Mouse (Mus musculus) embryo, embryonic 9.5 days (tissue): ENCODE results near the gene Bhlhe23.
A peak's percentile ranks its signal among the peaks of the same experiment; 100 is the strongest.

Experiments used
- DNase-seq: peaks from one replicate; pipeline ENCODE4 v3.0.0-alpha.2; 2017; ENCODE audit errors: extremely low spot score

Gene Bhlhe23

DNA sequence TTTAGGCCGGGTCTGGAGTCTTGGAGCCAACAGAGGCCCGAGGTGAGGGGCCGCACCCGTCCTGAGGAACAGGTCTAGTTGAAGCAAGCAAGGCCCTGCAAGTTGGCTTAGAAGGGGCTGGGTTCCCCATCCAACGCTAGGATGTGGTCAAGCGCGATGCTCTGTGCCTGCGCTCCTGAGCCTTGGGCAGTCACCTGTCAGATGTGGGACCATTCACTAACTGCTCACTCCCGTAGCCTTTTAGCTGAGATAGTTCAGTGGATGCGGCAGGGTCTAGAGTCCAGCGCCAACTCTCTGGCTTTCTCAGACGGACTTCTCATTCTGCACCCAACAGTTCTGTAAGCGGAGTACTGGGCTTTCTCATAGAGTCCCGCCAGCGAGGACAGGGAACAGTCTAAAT, 1.1 kb downstream of the Bhlhe23 start:
- no peak for DNase-seq

DNA sequence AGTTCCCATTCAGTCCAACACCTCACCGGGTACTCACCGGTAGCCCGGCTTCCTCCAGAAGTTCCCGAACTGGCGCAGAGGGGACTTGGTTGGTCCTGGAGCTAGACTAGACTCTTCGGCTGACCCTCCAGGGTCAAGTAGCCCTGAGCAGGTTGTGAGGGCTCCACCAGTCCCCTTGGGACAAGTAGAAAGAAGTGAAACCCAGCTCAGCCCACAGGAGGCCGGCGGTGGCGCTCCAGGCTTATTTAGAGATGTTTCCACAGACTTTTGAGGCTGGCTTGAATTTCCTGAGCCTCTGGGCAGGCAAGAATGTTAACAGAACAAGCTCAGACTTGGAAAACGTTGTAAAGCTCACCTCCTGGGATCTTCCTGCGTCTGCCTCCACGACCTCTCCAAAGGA, 1.5 kb downstream of the Bhlhe23 start:
- DNase-seq, result no peak

DNA sequence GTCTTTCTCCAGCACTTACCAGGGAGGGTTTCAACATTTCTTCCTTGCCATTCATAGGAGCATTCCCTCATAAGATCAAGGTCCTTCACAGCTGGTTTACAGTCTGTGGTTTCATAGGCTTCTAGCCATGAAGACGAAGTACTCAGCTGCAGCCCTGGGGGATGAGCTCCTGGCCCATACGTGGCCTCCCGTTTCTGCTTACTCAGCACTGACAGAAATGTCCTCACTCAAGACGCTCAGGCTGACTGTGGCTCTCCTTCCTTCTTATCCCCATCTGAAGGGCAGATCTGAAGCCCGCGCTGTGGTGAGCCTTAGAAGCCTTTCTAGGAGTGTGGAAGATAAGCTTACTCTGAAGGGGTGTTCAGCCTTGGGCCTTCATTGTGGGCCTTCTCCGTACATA, 11.0 kb downstream of the Bhlhe23 start:
- no peak for DNase-seq

DNA sequence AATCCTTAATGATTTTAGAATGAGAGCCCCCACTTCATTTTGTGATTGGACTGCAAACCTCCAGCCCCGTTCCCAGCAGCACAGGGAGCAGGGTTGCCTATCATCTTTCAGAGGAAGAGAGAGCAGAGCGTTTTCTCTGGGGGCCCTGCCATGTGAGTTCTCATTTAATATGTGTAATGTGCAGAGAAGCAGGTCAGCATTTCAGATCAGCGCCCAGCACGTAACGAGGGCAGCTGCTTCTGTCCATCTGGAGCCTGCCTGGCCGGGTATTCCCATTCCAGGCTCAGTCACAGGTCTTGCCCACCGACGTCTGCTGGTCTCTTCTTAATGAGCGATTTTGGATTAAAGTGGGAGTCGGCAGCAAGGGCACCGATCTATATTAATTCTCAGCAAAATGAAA, 11.7 kb downstream of the Bhlhe23 start:
- DNase-seq, result no peak

DNA sequence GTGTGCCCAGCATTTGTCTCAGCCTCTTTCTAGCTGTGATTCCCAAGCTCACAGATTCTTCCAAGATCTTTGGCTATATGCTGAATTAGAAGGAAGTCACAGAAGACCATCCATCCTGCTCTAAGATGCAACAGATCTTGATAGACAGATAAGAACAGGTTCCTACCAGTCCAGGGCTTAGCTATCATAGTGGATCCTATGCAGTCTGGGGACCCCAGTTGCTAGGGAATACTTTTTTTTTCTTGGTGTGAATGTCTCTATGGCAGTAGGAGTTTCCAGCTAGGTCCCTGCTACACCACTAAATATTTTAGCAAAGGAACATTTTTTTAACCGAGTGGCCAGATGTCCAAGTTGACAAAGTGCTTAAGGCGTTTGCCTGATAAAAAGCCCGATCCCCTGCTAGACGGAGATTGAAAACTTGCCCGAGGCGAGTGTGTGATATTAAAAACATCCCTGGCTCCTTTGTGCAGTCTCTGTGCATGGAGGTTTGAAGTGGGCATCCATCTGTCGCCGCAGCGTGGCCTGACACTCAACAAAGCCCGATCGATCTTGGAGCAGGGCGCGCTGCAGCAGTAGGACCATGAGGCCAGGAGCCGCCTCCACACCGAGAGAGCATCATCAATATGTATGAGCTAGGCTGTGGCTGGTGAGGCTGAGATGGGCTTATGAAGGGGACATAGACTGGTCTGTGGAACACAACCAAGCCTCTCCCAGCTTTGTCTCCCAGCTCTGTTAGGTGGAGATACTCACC, 18.0 kb downstream of the Bhlhe23 start:
- no peak for DNase-seq

DNA sequence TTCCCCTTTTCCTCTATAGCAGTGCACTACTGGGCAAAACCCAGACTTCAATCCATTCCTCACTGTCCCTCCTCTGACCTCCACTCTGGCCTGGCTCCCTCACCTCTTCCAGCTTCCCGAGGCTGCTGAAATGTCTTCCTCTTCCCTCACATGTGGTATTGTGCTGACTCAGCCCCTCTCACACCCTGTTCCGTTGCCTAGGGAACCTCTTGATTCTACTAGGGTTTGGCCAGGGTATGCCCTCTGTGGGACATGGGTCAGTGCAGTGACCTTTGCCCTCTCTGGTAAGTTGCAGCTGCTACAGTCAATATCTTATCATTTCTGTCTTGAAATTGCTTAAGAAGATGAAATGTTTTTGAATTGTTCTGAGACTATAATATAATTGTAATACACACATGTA, 19.9 kb downstream of the Bhlhe23 start:
- DNase-seq, result no peak

DNA sequence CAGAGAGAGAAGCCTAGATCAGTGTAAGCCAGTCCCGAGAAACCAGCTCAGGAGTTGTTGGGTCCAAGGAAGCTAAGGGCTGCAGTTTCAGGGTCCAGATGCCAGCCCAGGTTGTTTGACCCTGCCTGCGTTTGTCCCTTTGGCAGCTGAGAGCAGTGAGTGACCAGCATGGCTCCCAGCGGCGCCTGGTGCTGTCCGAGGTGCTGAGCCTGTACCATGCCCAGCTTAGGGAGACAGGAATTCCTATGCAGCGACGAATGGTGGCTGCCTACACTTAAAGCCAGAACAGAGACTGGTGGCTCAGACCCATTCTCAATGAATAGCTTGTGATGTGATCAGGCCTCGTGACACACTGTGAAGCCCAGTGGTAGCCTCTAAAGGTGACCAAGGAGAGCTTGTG, 20.8 kb downstream of the Bhlhe23 start:
- DNase-seq, result peak; percentile 74

DNA sequence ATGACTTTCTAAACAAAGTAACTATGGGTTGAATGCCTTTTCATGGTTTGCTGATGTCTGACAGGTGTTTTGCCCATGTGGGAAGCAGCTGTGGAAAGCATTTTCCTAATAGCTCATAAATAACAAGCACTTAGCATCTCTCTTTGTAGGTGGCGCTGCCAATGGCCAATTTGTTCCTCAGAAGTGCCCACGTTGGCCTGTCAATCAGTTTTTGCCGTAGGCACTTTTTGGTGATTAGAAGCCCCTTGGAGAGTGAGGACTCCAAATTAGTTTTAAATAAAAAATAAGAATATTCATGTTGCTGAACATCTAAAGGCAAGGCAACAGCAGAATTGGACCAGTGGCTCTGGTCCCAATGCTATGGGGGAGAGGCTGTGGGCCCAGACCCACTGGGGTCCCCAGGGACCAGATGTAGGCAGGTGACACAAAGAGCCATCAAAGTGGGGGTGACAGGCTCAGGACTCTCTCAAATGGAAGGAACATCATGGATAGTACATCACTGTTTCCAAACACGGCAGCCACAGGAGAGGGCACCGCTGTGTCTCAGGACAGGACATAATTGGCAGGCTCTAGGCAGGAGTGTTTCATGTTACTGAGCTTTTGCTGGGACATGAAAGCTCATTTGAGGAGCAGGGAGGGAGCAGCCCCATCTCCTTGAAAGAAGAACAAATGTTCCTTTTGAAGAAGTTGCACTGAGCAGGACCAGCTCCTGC, 21.6 kb downstream of the Bhlhe23 start:
- no peak for DNase-seq

DNA sequence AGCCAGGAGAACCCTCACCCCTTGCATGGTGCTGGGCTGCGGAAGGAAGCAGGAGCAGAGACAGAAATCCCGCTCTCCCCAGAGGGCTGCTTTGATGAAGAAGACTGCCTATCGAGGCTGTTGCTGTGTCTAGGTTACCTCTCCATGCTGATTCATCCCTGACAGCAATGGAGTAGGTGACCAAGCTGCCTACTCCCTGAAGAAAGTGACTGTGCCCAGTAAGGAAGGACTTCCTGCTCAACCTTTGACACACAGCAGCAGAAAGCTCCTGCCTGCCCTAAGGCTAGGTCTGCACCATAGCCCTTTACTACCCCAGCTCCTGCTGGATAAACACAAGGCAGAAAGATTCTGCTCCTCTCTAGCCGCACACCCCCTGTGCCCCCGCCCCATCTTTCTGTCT, 27.8 kb downstream of the Bhlhe23 start:
- no peak for DNase-seq

DNA sequence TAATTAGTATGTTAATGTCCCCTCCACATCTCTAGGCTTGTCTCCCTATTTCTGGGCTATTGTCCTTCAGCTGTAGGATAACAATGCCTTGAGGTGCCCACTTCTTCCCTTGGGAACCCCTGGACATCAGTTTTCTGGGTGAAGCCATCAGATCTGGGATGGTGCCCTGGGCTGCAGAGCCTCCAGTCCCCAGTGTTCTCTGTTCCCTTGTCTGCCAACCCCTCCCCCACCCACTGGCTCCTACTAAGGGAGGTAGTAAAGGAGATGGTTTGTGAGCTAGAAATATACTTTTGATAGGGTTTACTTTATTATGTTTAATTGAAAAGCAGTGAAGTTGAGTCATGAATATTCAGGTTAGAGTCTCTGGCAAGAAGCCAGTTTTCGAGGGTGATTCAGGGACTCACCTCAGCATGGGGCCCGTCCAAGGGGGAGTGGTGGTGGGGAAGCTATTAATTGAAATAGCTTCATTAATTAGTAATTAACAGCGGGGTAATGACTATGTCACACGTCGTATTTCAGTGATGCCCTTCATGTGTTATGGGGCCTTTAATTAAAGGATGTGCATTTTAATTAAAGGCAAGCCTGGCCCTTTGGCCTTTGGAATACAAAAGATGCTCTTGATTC, 30.0 kb downstream of the Bhlhe23 start:
- no peak for DNase-seq

DNA sequence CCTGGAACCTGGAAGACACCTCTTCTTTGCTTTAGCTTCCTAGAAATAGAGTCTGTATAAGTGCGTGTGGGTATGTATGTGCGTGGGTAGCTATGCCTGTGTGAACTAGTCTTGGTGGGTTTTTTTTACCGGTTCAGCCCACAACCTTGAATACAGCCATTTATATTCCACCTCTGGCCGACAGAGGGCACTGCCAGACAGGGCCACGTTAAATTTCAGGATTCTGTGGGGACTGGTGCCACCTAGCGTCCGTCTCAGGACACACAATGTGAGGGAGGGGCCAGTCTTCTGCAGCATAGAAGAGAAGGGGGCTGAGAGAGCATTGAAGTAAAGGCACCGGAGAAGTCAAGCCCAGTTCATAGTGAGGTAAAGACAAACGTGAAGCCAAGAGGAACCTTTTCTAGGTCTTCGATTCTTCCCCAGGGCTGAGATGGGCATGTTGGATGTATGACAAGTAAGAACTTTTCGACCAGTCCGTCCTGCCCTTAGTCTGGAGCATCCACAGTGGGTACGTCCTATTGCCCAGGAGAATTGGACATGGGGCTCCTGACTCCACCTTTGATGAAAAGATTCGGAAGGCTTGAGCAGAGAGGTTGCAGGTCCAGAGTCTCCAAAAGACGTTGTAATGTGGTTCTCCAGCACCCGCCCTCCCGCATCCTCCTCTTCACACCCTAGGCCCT, 31.3 kb downstream of the Bhlhe23 start:
- DNase-seq, result peak; percentile 84

DNA sequence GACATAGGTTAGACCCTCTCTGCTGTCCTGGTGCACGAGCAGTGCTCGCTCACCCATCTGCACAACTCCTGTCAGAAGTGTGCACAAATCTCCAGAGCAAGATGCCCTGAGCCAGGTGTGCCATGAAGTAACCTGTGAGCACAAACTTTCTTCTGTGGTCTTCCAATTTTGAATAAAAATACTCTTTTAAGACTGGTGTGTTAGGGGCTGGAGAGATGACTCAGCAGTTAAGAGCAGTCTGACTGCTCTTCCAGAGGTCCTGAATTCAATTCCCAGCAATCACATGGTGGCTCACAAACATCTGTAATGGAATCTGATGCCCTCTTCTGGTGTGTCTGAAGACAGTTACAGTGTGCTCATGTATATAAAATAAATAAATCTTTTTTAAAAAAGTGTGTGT, 33.4 kb downstream of the Bhlhe23 start:
- no peak for DNase-seq

DNA sequence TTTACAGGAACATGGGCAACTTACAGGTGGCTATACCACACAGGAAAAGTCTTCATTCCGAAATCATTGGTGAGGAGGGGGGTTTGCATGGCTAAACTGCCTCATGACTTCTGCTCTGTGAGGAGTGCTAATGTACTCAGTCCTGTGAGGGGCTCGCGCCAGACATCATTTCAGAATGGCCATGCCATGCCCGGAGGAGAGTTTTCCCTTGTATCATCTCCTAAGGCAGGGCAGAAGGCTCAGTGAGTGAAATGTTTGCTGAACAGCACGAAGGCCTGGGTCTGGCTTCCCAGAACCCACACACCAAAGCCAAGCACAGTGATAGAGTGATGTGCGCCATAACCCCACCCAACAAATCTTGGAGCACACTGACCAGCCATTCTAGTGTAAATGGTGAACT, 33.9 kb downstream of the Bhlhe23 start:
- no peak for DNase-seq

DNA sequence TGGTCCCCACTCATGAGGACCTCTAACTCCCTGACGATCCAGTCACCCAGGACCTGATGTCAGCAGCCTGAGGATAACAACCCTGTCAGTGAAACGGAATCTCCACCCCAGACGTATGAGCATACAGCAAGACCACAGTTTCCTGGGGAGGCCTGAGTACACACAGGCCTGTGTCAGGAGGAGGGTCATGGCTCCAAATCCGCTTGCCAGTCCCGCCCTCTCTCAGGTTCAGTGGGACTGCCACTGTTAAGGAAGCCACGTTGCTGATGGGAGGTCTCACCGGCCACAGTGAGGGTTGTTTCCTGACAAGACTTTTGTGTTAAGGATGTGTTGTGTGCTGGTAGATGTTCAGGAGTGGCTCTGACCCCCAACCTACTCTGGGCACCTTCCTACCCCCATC, 35.3 kb downstream of the Bhlhe23 start:
- no peak for DNase-seq

DNA sequence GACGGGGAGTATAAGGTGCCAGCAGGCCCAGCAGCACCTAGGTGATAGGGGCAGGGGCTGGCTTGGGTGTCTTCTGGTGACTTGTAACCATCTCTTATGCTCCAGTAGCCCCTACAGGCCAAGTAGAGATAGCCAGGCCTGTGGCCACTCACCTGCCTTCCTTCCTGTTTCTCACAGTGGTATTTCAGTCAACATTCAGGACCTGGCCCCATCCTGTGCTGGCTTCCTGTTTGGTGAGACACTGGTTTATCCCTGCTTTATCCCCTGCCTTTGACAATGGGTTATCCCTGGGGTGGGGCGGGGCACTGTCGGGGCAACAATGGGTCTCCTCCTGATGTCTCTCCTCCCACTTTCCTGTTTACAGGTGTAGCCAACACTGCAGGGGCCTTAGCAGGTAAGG, 36.4 kb downstream of the Bhlhe23 start:
- no peak for DNase-seq

DNA sequence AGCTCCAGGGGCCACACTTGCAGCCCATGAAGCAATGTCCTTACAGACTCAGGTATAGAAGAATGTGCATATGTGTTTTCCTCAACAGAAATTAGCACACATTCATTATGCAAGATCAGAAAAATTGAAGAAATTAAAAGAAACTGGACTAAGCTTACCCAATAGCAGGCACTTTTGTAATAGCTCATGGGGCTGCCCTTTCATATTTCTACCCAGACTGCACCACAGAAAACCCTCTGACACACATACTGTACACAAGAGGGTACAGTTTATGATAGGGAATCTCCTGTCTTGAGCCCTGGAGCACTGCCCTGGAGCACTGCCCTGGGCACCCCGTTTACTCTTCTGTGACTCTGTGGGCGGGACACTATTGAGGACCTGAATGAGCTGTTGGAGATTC, 38.7 kb downstream of the Bhlhe23 start:
- no peak for DNase-seq

DNA sequence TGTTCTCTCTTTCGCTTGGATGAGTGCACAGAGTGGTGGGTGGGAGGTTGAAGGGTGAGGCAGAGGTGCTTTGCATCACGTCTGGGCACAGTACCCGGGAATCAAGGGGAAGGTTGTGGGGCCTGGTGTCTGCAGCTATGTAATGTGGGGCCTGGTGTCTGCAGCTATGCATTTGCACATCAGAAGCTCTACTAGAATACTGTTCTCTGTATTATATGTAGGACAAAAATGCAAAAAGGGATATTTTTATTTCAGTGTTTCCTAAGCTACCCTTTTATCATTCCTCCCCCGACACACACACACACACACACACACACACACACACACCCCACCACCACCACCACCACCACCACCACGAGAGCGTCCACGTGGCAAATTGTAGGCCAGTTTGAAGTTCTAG, 41.5 kb downstream of the Bhlhe23 start:
- no peak for DNase-seq

DNA sequence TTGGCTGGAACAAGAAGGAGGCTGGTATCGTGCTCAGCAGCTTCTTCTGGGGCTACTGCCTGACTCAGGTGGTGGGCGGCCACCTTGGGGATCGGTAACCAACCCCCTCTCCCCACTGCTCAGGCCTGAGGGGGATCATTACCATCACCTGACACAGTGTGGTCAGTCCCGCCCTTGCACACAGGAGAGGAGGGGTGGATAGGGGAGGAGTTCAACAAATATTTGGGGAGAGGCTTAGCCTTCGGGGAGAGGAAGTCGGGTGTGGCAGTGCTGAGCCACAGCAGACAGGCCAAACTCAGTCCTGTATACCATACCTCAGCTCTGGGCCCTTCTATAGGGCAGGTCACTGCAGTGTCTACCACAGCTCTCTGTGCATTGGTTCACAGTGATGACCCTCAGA, 44.7 kb downstream of the Bhlhe23 start:
- no peak for DNase-seq

DNA sequence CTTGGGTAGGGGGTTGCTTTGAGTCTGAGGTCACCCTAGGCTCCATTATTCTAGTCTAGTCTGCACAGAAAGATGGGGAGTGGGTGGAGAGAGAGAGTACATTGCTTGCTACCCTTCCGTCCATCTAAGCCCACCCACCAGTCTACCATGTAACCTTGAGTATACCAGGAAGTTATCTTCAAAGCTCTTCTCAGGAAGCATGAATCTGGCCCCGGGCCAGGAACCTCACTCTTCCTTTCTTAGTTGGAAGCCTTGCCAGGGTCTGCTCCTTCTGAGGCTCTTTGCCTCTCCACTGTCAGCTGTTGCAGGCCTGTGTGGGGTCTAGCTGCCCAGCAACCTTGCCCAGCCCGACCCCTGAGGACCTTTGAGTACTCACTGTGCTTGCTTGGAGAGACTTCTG, 45.7 kb downstream of the Bhlhe23 start:
- no peak for DNase-seq

DNA sequence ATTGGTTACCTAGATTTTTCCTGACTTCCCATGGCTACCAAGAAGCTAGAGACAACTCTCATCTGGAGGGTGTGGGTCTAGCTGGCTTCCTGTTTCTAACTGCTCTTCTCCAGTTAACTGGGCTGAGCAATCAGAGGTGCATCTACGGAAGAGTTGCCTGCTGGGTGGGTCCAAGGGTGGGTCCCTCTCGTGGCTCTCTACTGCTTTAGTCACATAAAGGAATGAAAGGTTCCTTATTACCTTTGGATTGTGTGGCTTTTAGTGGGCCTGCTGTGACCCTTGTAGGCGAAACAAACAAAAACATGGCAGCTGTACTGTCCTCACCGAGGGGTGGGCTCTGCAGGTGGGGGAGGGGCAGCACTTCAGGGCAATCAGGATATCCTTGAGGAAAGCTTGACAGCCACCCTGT, 49.1 kb downstream of the Bhlhe23 start:
- DNase-seq, result no peak

DNA sequence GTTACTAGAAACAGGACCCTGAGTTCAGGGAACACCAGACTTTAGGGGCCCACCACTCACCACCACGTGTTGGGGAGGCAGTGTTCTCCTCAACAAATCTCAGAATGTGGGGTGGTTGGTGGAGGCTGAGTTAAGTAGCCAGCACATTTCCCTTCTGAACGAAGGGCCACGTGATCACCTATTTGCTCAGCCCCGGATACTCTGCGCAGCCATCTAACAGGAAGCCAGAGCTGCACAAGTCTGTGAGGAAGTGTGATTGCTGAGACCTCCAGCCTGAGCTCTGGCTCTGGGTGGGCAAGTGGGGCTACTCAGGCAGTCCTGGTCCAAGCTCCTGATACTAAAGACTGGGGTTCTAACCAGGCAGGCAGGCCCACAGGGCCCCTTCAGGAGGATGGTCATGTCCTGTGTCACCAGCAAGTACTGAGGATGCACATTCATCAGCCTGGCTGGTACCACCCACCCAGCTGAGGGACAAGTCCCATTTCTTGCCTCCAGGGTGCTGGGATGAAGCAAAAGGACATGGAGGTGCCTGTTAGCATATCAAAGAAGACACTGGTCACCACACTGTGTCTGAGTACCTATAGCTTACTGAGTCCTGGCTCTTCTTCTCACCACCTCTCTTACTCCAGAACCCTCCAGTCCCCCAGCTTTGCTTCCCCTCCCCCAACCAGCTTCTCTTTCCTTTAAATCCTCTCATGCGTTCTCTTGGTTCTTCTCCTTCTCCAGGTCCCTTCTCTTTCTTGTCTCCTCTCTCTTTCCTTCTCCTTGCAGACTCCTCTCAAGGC, 49.9 kb downstream of the Bhlhe23 start:
- DNase-seq, result no peak
